Mouse (Mus musculus): Measurements from ENCODE around the gene Jchain. TPM values are rescaled to one million over a fixed set of nuclear protein-coding genes. Genes with fewer than 3 reads are reported as not detected.
"Not testable (repeated sequence)": the region's sequence is repeated elsewhere in the genome, so short reads cannot be mapped to it uniquely, and the experiment has no call there.

Jchain gene
- polyA plus RNA-seq, 1 experiment from 2014 or later = 0.24 TPM

- WGBS = 41% methylated on average over 1 of the region's 1 CpGs
- Histone ChIP-seq H3K9me3 (replicated peaks) (no peaks in the 10 kb centered on the region), H3K4me1 (replicated peaks) (peaks cover 18% of the 10 kb centered on the region), H3K4me2 (no peak overlapping the region), H3K27me3 (replicated peaks) (no peaks in the 10 kb centered on the region), H3K36me3 (no peaks in the 10 kb centered on the region; the same call in 1 of the 2 replicates), H3K4me3 (no peak overlapping the region), H3K9ac (no peak overlapping the region), H3K27ac (ENCODE audit: poor library complexity, severe bottlenecking) (no peak overlapping the region)
- no peak for ATAC-seq (ENCODE audit: insufficient number of reproducible peaks, low FRiP score)
Observed at GRCm38 (mm10) chr5:88558991-88559390, 31.3 kb upstream of the Jchain start.

DNA sequence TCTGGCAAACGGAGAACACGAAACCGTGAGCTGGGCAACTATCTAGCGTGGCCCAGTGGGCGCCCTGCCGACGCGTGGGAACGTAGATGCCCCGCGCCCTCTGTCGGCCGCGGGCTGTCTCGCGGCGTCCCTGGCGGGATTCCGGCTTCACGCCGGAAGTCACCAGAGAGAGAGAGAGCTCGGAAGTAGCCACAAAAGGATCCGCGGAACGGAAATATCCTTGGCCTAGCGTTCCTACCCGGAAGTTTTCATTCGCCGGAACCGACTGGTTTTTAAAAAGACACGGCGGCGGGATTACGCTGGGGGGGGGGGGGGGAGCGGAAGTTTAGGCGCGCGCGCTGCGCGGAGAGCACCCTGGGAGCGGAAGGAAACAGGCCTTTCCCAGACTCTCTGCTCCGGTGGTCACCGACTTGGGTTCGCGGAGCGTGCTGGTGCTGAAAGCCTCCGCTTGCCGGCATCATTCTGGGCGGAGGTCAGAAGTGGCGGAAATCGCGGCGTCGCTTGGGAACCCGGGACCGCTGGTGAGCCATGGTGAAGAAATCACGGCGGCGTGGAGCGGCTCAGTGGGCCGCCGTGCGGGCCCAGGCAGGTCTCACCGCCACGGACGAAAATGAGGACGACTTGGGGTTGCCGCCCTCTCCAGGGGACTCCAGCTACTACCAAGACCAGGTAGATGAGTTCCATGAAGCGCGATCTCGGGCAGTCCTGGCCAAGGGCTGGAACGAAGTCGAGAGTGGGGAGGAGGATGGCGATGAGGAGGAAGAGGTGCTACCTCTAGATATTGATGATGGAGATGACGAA lies 26.6 kb upstream of the Jchain start, which contains the start of gene Utp3:
Gene Utp3 (plus strand): TSS at position 377 of the 801 bp plus-strand sequence.
- under 1% methylated on average over 76 of the region's 76 CpGs for WGBS
- H3K4me1 ChIP-seq (replicated peaks) = peaks cover 17% of the 10 kb centered on the region
- peak within 1 kb of the TSS; percentile 87 for H3K27ac ChIP-seq (ENCODE audit: poor library complexity, severe bottlenecking)
- no peaks in the 10 kb centered on the region for H3K27me3 ChIP-seq (replicated peaks)
- peak within 1 kb of the TSS; percentile 92 for H3K4me3 ChIP-seq
- H3K36me3 ChIP-seq = no peaks in the 10 kb centered on the region; the same call in 1 of the 2 replicates
- peak within 1 kb of the TSS; percentile 94 for H3K9ac ChIP-seq
- H3K9me3 ChIP-seq (replicated peaks) = no peaks in the 10 kb centered on the region
- H3K4me2 ChIP-seq = peak within 1 kb of the TSS; percentile 97
- peak; percentile 94 for ATAC-seq (ENCODE audit: insufficient number of reproducible peaks, low FRiP score)

DNA sequence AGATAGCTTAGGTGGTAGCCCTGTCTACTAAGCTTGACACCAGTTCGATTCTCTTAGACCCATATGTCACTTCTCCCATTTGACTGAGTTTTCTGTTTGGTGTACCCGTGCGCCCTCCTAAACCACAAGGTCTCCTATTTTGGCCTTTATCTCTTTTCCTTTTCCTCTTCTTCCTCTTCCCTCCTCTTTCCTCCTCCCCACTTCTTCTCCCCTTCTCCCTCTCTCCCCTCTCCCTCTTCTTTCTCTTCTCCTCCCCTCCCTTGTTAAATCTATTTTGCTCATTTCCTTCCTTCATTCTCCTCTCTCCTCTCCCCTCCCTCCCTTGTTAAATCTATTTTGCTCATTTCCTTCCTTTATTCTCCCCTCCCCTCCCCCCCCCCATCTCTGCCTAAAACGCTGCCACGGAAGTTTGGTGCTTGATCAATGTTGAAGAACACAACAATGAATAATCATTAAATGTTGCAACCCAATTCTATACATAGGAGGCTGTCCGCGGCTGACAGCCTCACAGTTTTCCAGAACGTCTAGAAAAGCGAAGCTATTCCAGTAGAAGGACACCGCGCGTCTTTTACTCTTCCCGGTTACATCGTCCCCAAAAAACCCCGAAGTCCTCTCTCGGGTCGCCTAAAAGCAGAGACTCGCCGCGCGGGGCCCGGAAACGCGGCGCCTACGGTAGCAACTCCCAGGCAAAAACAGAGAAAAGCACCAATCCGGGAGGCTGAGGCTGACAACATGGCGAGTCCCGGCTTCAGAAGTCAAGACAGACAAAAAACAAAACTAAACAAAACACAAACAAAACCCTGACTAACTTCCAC lies 25.8 kb upstream of the Jchain start:
- Histone ChIP-seq H3K36me3 (no peaks in the 10 kb centered on the region; the same call in 1 of the 2 replicates), H3K9ac (peak overlapping the region; percentile 88), H3K9me3 (replicated peaks) (no peaks in the 10 kb centered on the region), H3K4me3 (peak overlapping the region; percentile 92), H3K4me2 (peak overlapping the region; percentile 97), H3K4me1 (replicated peaks) (peaks cover 17% of the 10 kb centered on the region), H3K27me3 (replicated peaks) (no peaks in the 10 kb centered on the region), H3K27ac (ENCODE audit: poor library complexity, severe bottlenecking) (peak overlapping the region; percentile 87)
- WGBS = 7% methylated on average over 29 of the region's 29 CpGs
- peak; percentile 60 for ATAC-seq (ENCODE audit: insufficient number of reproducible peaks, low FRiP score)

DNA sequence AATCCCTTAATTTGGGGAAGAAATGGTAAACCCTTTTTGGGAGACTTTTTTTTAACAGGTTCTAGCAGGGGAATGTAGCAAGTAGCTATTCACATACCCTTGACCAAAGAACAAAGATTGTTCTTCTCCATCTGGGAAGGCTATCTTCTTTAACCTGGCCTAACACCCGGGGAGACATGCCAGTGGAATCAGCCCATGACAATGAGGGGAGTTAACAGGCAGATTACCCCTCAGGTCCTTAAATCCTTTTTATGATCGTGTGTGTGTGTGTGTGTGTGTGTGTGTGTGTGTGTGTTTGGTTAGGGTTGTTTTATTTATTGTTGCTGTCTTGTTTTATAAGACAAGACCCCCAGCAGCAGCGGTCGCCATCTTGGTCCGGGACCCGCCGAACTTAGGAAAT lies 17.8 kb upstream of the Jchain start:
- H3K9me3 ChIP-seq (replicated peaks) = no peaks in the 10 kb centered on the region
- no peaks in the 10 kb centered on the region for H3K4me1 ChIP-seq (replicated peaks)
- no peak overlapping the region for H3K9ac ChIP-seq
- no peaks in the 10 kb centered on the region for H3K36me3 ChIP-seq
- 78% methylated on average over 7 of the region's 7 CpGs for WGBS
- no peak for ATAC-seq (ENCODE audit: insufficient number of reproducible peaks, low FRiP score)
- no peak overlapping the region for H3K4me3 ChIP-seq
- no peak overlapping the region for H3K27ac ChIP-seq (ENCODE audit: poor library complexity, severe bottlenecking)
- no peaks in the 10 kb centered on the region for H3K27me3 ChIP-seq (replicated peaks)
- H3K4me2 ChIP-seq = no peak overlapping the region

DNA sequence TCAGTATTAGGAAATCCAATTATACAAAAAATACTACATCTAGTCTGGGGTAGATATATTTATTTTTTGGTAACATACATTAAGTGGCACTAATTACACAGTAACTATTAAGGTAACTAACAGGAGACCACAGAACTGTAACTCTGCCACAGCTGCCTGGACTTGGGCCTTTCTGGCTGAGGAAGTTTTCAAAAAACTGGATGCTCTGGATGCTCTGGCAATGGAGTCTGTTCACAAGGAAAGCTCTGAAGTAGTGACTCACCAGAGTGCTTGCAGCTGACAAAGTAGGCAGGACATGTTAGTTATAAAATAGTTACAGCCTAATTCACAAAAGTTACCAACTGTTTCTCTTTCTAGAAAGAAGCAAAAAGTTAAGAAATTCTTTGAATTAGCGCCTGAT lies 16.7 kb upstream of the Jchain start:
- H3K4me1 ChIP-seq (replicated peaks); H3K36me3 ChIP-seq; H3K9ac ChIP-seq; H3K9me3 ChIP-seq (replicated peaks); H3K4me2 ChIP-seq; ATAC-seq (ENCODE audit: insufficient number of reproducible peaks, low FRiP score); H3K27me3 ChIP-seq (replicated peaks); H3K27ac ChIP-seq (ENCODE audit: poor library complexity, severe bottlenecking); H3K4me3 ChIP-seq: not testable (repeated sequence)
- WGBS = 83% methylated on average over 1 of the region's 1 CpGs

DNA sequence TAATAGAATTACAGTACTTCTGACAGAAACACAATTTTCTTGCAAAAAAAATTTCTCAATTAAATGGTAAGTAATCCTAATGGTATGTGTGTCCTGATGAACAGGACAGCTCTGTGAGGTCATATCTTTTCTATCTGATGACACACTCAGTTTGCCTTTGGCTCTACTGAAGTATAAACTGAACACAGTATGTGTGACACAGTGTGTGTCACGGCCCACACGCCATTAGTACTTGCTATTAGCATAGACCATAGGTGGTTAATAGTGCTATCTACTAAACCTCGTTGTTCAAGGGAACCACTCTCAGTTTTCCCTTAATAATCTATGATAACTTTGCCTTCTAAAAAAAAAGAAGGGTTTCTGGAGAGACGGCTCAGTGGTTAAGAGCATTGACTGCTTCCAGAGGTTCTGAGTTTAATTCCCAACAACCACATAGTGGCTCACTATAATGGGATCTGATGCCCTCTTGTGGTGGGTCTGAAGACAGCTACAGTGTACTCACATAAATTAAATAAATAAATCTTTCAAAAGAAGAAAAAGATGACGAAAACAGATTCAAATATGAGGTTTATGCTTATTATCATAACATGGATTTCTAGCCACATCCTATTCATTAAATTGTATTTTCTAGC lies 15.1 kb upstream of the Jchain start:
- Histone ChIP-seq H3K4me1 (replicated peaks) (no peaks in the 10 kb centered on the region), H3K9ac (no peak overlapping the region), H3K27ac (ENCODE audit: poor library complexity, severe bottlenecking) (no peak overlapping the region), H3K27me3 (replicated peaks) (no peaks in the 10 kb centered on the region), H3K4me3 (no peak overlapping the region), H3K4me2 (no peak overlapping the region), H3K36me3 (no peaks in the 10 kb centered on the region), H3K9me3 (replicated peaks) (no peaks in the 10 kb centered on the region)
- 57% methylated on average over 5 of the region's 5 CpGs for WGBS
- 0 out of 2 replicates have a peak, but pooled peaks have one; percentile 33 for ATAC-seq (ENCODE audit: insufficient number of reproducible peaks, low FRiP score)

DNA sequence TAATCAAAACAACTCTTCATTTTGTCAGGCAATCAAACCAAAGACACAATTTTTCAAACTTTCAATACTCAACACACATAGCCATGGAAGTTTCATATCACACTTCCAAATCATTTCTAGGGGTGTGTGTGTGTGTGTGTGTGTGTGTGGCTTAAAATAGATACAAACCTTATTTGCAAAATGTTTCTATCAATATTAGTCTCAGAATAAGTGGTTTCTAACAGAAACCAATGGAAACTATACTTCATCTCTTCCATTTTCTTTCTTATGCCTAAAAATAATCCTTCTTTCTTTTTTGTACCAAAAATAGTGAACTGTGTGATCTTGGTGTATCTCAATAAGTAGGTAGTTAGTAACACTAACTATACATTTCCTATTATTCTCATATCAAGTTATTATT lies 13.2 kb upstream of the Jchain start:
- H3K4me1 ChIP-seq (replicated peaks) = no peaks in the 10 kb centered on the region
- no peaks in the 10 kb centered on the region for H3K27me3 ChIP-seq (replicated peaks)
- no peak for ATAC-seq (ENCODE audit: insufficient number of reproducible peaks, low FRiP score)
- no peak overlapping the region for H3K9ac ChIP-seq
- H3K27ac ChIP-seq (ENCODE audit: poor library complexity, severe bottlenecking) = no peak overlapping the region
- no peak overlapping the region for H3K4me3 ChIP-seq
- H3K9me3 ChIP-seq (replicated peaks) = no peaks in the 10 kb centered on the region
- no peak overlapping the region for H3K4me2 ChIP-seq
- H3K36me3 ChIP-seq = no peaks in the 10 kb centered on the region

DNA sequence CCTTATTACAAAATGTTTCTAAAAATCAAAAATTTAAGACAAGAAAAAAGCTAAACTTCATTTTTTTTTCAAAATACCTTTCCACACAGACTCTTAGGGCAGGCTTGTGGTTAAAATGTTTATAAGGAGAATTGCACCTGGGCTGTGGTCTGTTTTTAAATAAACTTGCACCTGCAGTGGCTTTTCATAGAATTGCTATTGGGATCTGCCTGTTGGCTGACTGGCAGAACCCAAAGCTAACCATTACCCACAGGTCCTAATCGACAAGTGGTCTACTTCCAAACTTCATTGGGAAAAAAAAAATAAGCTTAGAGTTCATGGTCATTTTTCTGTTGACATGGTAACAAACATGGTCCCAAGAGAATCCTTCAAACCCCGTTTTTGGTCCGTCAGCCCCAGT lies 7.0 kb upstream of the Jchain start:
- H3K27me3 ChIP-seq (replicated peaks) = no peaks in the 10 kb centered on the region
- 71% methylated on average over 3 of the region's 3 CpGs for WGBS
- H3K27ac ChIP-seq (ENCODE audit: poor library complexity, severe bottlenecking) = no peak overlapping the region
- H3K9ac ChIP-seq = no peak overlapping the region
- ATAC-seq (ENCODE audit: insufficient number of reproducible peaks, low FRiP score) = no peak
- no peak overlapping the region for H3K4me2 ChIP-seq
- H3K4me1 ChIP-seq (replicated peaks) = 0 out of 2 replicates have a peak, but pooled peaks cover 7% of the 10 kb centered on the region
- no peaks in the 10 kb centered on the region for H3K36me3 ChIP-seq
- no peak overlapping the region for H3K4me3 ChIP-seq
- H3K9me3 ChIP-seq (replicated peaks) = no peaks in the 10 kb centered on the region

DNA sequence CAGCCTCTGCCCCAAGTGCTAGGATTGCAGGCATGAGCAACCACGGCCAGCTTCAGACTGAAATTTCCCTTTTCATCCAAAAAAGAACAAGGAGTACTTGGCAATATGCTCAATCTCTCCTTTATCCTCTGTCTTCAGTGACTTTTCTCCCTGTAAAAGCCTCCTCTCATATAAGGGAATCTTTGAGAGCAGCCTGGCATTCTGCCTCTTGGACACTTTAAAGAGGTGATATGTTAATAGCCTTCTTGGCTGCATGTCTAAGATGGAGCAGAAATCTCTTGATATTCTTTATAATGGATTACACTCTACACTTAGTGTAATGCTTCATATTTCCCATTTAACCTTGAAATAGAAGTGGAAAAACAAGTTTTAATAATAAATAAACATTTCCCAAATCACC lies 3.2 kb upstream of the Jchain start:
- H3K9ac ChIP-seq = no peak overlapping the region
- no peak overlapping the region for H3K27ac ChIP-seq (ENCODE audit: poor library complexity, severe bottlenecking)

DNA sequence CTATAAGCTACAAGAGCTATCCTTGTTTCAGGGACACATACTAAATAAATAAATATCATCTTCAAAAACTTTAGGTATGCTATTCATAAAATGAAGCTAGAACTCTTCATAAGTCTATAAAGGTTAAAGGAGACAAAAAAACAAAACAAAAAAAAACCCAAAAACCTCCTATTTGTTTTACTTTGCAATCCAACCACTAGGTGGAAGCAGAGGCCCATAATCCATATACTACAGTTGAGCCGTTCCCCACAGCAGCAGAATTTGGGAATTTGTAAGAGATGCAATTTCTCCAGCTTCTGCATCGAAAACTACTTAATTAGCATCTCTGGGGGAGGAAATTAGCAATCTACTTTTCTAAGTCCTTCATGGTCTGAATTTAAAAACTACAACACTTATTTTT lies 8.5 kb downstream of the Jchain start:
- H3K27ac ChIP-seq (ENCODE audit: poor library complexity, severe bottlenecking) = no peak overlapping the region
- no peak for ATAC-seq (ENCODE audit: insufficient number of reproducible peaks, low FRiP score)
- WGBS = 9% methylated on average over 2 of the region's 2 CpGs

More for the DNA sequence above, 3.2 kb upstream of the Jchain start:
- Histone ChIP-seq H3K4me3 (no peak overlapping the region), H3K9me3 (replicated peaks) (no peaks in the 10 kb centered on the region), H3K36me3 (no peaks in the 10 kb centered on the region), H3K4me2 (no peak overlapping the region), H3K4me1 (replicated peaks) (0 out of 2 replicates have a peak, but pooled peaks cover 7% of the 10 kb centered on the region), H3K27me3 (replicated peaks) (no peaks in the 10 kb centered on the region)
- no peak for ATAC-seq (ENCODE audit: insufficient number of reproducible peaks, low FRiP score)
- WGBS = 51% methylated on average over 1 of the region's 1 CpGs

GRCm38 (mm10) chr5:88508990-88509389 lies 18.7 kb downstream of the Jchain start:
- Histone ChIP-seq H3K4me2 (no peak overlapping the region), H3K27me3 (replicated peaks) (no peaks in the 10 kb centered on the region), H3K9me3 (replicated peaks) (no peaks in the 10 kb centered on the region), H3K4me3 (no peak overlapping the region), H3K36me3 (no peaks in the 10 kb centered on the region), H3K4me1 (replicated peaks) (no peaks in the 10 kb centered on the region), H3K9ac (no peak overlapping the region), H3K27ac (ENCODE audit: poor library complexity, severe bottlenecking) (no peak overlapping the region)
- 88% methylated on average over 1 of the region's 1 CpGs for WGBS
- ATAC-seq (ENCODE audit: insufficient number of reproducible peaks, low FRiP score) = no peak

More for the DNA sequence above, 8.5 kb downstream of the Jchain start:
- no peak overlapping the region for H3K9ac ChIP-seq
- H3K36me3 ChIP-seq = no peaks in the 10 kb centered on the region
- H3K4me1 ChIP-seq (replicated peaks) = no peaks in the 10 kb centered on the region
- H3K9me3 ChIP-seq (replicated peaks) = no peaks in the 10 kb centered on the region
- H3K27me3 ChIP-seq (replicated peaks) = no peaks in the 10 kb centered on the region
- H3K4me2 ChIP-seq = no peak overlapping the region
- H3K4me3 ChIP-seq = no peak overlapping the region
